Mouse (Mus musculus) myocyte (in vitro differentiated cells): ENCODE results near the gene Gm10251.
"Not testable (repeated sequence)": the region's sequence is repeated elsewhere in the genome, so short reads cannot be mapped to it uniquely, and the experiment has no call there.

Source experiments
- CEBPB ChIP-seq: IDR thresholded peaks from 2 replicates; pipeline ENCODE4 v1.6.1; 2011; ENCODE audit warnings: mild to moderate bottlenecking, moderate library complexity; ENCODE audit not compliant: poor library complexity, insufficient read depth, severe bottlenecking
- E2F4 ChIP-seq: IDR thresholded peaks from one replicate; pipeline ENCODE4 v1.6.1; 2011; ENCODE audit warnings: mild to moderate bottlenecking, control low read depth, moderate library complexity; ENCODE audit not compliant: insufficient read depth
- MAX ChIP-seq: IDR thresholded peaks from one replicate; pipeline ENCODE4 v1.6.1; 2011; ENCODE audit warnings: low read depth, mild to moderate bottlenecking, control low read depth
- MYOD1 ChIP-seq, 3 experiments: IDR thresholded peaks; one replicate each; pipeline ENCODE4 v1.6.1; 2011; ENCODE audit warnings: control low read depth in 2 of 3, low read depth in 2 of 3, mild to moderate bottlenecking in 2 of 3, moderate library complexity in 1 of 3; ENCODE audit not compliant: insufficient read length in 2 of 3, control insufficient read depth in 1 of 3
- MYOG ChIP-seq, 3 experiments: IDR thresholded peaks; one replicate each; pipeline ENCODE4 v1.6.1; 2011; ENCODE audit warnings: control low read depth in 2 of 3, low read depth in 2 of 3, mild to moderate bottlenecking in 2 of 3; ENCODE audit not compliant: insufficient read length in 2 of 3, control insufficient read depth in 1 of 3, insufficient read depth in 1 of 3
- POLR2A ChIP-seq: IDR thresholded peaks from one replicate; pipeline ENCODE4 v1.6.1; 2011; ENCODE audit warnings: low read depth, mild to moderate bottlenecking, control low read depth, moderate library complexity; ENCODE audit not compliant: insufficient read length
- POLR2AphosphoS2 ChIP-seq: IDR thresholded peaks from one replicate; pipeline ENCODE4 v1.6.1; 2011; ENCODE audit warnings: low read depth, control low read depth; ENCODE audit not compliant: insufficient read length
- REST ChIP-seq: IDR thresholded peaks from one replicate; pipeline ENCODE4 v1.6.1; 2011; ENCODE audit warnings: mild to moderate bottlenecking, control low read depth, moderate library complexity; ENCODE audit not compliant: insufficient read depth, insufficient read length
- SRF ChIP-seq: IDR thresholded peaks from one replicate; pipeline ENCODE4 v1.6.1; 2011; ENCODE audit warnings: low read depth; ENCODE audit not compliant: control insufficient read depth, insufficient read length
- TCF12 ChIP-seq: IDR thresholded peaks from one replicate; pipeline ENCODE4 v1.6.1; 2011; ENCODE audit warnings: mild to moderate bottlenecking, control low read depth; ENCODE audit not compliant: poor library complexity, insufficient read depth, severe bottlenecking
- USF1 ChIP-seq: IDR thresholded peaks from one replicate; pipeline ENCODE4 v1.6.1; 2011; ENCODE audit warnings: low read depth, mild to moderate bottlenecking, control low read depth, moderate library complexity

DNA sequence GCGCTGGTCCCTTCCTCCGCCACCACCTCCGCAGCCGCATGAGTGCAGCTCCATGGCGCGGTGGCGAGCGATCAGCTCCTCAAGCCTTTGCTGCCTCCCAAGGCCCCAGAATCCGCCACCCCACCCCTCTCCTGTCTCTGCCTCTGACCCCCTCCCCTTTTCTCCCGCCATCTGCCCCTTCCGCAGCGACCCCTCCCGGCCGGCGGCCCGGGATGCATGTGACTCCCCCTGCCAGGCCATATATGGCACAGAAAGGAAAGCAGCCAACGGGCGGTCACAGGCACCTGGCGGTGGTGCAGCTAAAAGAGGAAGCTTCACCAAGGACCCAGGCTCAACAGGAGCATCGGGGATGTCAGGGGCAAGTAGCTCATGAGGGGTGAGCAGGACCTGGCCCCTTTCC is 79.0 kb downstream of the Gm10251 start:
- TF ChIP-seq USF1; POLR2A; TCF12; E2F4; MYOD1 (IDR thresholded peaks at IDR 0.05; ENCODE audit: control insufficient read depth in 1 of 3, insufficient read length in 2 of 3, low read depth in 2 of 3); POLR2AphosphoS2; MAX; CEBPB; MYOG (IDR thresholded peaks at IDR 0.05; ENCODE audit: control insufficient read depth in 1 of 3, insufficient read depth in 1 of 3, insufficient read length in 2 of 3, low read depth in 2 of 3); SRF; REST: not testable (repeated sequence)
